Mouse (Mus musculus) liver, adult 2 months (tissue): ENCODE measurements at regions not wholly inside any gene's neighbourhood (a gene's known extent, or its start where the extent isn't known, plus 50 kb on each side); places are given as distances from the start of the nearest gene placed in this dataset.

Experiments
- DNase-seq: peaks from one replicate; pipeline ENCODE4 v3.0.0-alpha.2; 2011; ENCODE audit warnings: low read depth, low spot score; ENCODE audit errors: extremely low read depth
- H3K27ac ChIP-seq: fragments of 200-500 bp; replicated peaks from 2 replicates; pipeline ENCODE4 v1.5.1; 2012; ENCODE audit warnings: low read depth, mild to moderate bottlenecking, control low read depth, inconsistent platforms, low read length; ENCODE audit not compliant: insufficient read depth
- H3K27me3 ChIP-seq: fragments of 200-500 bp; 2 replicates; pipeline ENCODE4 v1.6.1; 2012; ENCODE audit warnings: mild to moderate bottlenecking, moderate library complexity, low read length, inconsistent platforms; ENCODE audit not compliant: control insufficient read depth, insufficient read depth
- H3K36me3 ChIP-seq: fragments of 200-500 bp; 2 replicates; pipeline ENCODE4 v1.6.1; 2012; ENCODE audit warnings: low read length, inconsistent platforms; ENCODE audit not compliant: control insufficient read depth, insufficient read depth
- H3K4me1 ChIP-seq: fragments of 200-500 bp; 2 replicates; pipeline ENCODE4 v1.6.1; 2011; ENCODE audit warnings: low read length; ENCODE audit not compliant: control insufficient read depth, insufficient read depth
- H3K4me3 ChIP-seq: fragments of 200-500 bp; 2 replicates; pipeline ENCODE4 v1.5.1; 2011; ENCODE audit warnings: low read depth, mild to moderate bottlenecking, control low read depth, low read length, moderate library complexity; ENCODE audit not compliant: insufficient read depth
- H3K79me2 ChIP-seq: fragments of 200-500 bp; 2 replicates; pipeline ENCODE4 v1.6.1; 2012; ENCODE audit warnings: inconsistent platforms, mild to moderate bottlenecking, low read length, moderate library complexity; ENCODE audit not compliant: control insufficient read depth, insufficient read depth
- H3K9ac ChIP-seq: fragments of 200-500 bp; 2 replicates; pipeline ENCODE4 v1.6.1; 2012; ENCODE audit warnings: low read depth, mild to moderate bottlenecking, control low read depth, inconsistent platforms, low read length
- CTCF ChIP-seq: fragments of 200-500 bp; IDR thresholded peaks from 2 replicates; pipeline ENCODE4 v1.5.1; 2011; ENCODE audit warnings: low read depth, low read length, control low read depth
- POLR2A ChIP-seq: fragments of 200-500 bp; IDR thresholded peaks from 2 replicates; pipeline ENCODE4 v1.6.1; 2011; ENCODE audit warnings: low read length, control low read depth; ENCODE audit not compliant: insufficient read depth; ENCODE audit errors: extremely low read depth
- WGBS: fragments of 180-500 bp; shearing (Covaris S2); methylation state at CpG from one replicate; pipeline ENCODE4 v1.1.7; 2018; 5-methylcytosine and 5-hydroxymethylcytosine counted together

- DNase-seq: no peak
- TF ChIP-seq POLR2A (no peak), CTCF (no peak)
- Histone ChIP-seq H3K27ac (no peak overlapping the region), H3K79me2 (no peaks in the 10 kb centered on the region), H3K36me3 (no peaks in the 10 kb centered on the region), H3K27me3 (no peaks in the 10 kb centered on the region), H3K4me3 (no peak overlapping the region), H3K9ac (no peak overlapping the region), H3K4me1 (no peaks in the 10 kb centered on the region)
- 70% methylated on average over 4 of the region's 4 CpGs for WGBS
These were observed 62.5 kb upstream of the Mad2l1 start for GRCm38 (mm10) chr6:66472697-66473096.

- no peaks in the 10 kb centered on the region for H3K4me1 ChIP-seq
- H3K36me3 ChIP-seq: no peaks in the 10 kb centered on the region
- H3K27ac ChIP-seq: no peak overlapping the region
- no peak for TF ChIP-seq CTCF
- H3K9ac ChIP-seq: no peak overlapping the region
- no peaks in the 10 kb centered on the region for H3K27me3 ChIP-seq
- no peaks in the 10 kb centered on the region for H3K79me2 ChIP-seq
- no peak overlapping the region for H3K4me3 ChIP-seq
- no peak for DNase-seq
- 48% methylated on average over 5 of the region's 5 CpGs for WGBS
These were observed 57.6 kb upstream of the Mad2l1 start for GRCm38 (mm10) chr6:66477575-66477974.

GRCm38 (mm10) chr6:66478326-66478964, 56.7 kb upstream of the Mad2l1 start:
- H3K9ac ChIP-seq: no peak overlapping the region
- 56% methylated on average over 4 of the region's 4 CpGs for WGBS
- TF ChIP-seq CTCF (no peak), POLR2A (no peak)
- H3K79me2 ChIP-seq: no peaks in the 10 kb centered on the region
- H3K4me3 ChIP-seq: no peak overlapping the region
- H3K27me3 ChIP-seq: no peaks in the 10 kb centered on the region
- no peaks in the 10 kb centered on the region for H3K4me1 ChIP-seq
- DNase-seq: no peak
- H3K27ac ChIP-seq: no peak overlapping the region
- H3K36me3 ChIP-seq: no peaks in the 10 kb centered on the region

GRCm38 (mm10) chr6:66479576-66479975, 55.6 kb upstream of the Mad2l1 start:
- Histone ChIP-seq H3K4me3 (no peak overlapping the region), H3K9ac (no peak overlapping the region), H3K27me3 (no peaks in the 10 kb centered on the region), H3K27ac (no peak overlapping the region), H3K4me1 (no peaks in the 10 kb centered on the region), H3K79me2 (no peaks in the 10 kb centered on the region), H3K36me3 (no peaks in the 10 kb centered on the region)
- TF ChIP-seq POLR2A: no peak
- no peak for TF ChIP-seq CTCF
- 69% methylated on average over 5 of the region's 5 CpGs for WGBS
- DNase-seq: no peak

- 64% methylated on average over 2 of the region's 2 CpGs for WGBS
- TF ChIP-seq CTCF (no peak), POLR2A (no peak)
- Histone ChIP-seq H3K27me3 (no peaks in the 10 kb centered on the region), H3K4me3 (no peak overlapping the region), H3K27ac (no peak overlapping the region), H3K36me3 (no peaks in the 10 kb centered on the region), H3K79me2 (no peaks in the 10 kb centered on the region), H3K9ac (no peak overlapping the region), H3K4me1 (no peaks in the 10 kb centered on the region)
- no peak for DNase-seq
These were observed 55.0 kb upstream of the Mad2l1 start for GRCm38 (mm10) chr6:66480207-66480606.

- H3K4me3 ChIP-seq: no peak overlapping the region
- 91% methylated on average over 3 of the region's 3 CpGs for WGBS
- DNase-seq: no peak
These were observed 52.4 kb upstream of the Mad2l1 start for GRCm38 (mm10) chr6:66482797-66483196.

More at GRCm38 (mm10) chr6:66482797-66483196, 52.4 kb upstream of the Mad2l1 start:
- Histone ChIP-seq H3K27ac (no peak overlapping the region), H3K36me3 (no peaks in the 10 kb centered on the region), H3K9ac (no peak overlapping the region), H3K79me2 (no peaks in the 10 kb centered on the region), H3K4me1 (no peaks in the 10 kb centered on the region), H3K27me3 (no peaks in the 10 kb centered on the region)
- TF ChIP-seq CTCF (no peak), POLR2A (no peak)
